ENCODE assay signal across 28 mouse cellular contexts in genomic region chr3:54211441-54211840, GRCm38 (mm10). TPM values are rescaled to one million over a fixed set of nuclear protein-coding genes. Genes with fewer than 3 reads are reported as not detected.
"Had no signal": no experiment of that assay in that cellular context is flagged by ENCODE, and none has a peak within 500 bp of the region (broad histone marks: within the 10 kb centered on the region; RNA-seq: fewer than 3 reads in every experiment).

No protein-coding gene starts in this region.

- DNase-seq: gastrocnemius, adult 2 months; gastrocnemius, postnatal 10 days; gastrocnemius, postnatal 25 days; heart, adult 18-20 months; heart, postnatal 14 days; heart, postnatal 36 days; kidney, adult 11 months; kidney, adult 2 months; kidney, adult 9 months; kidney, postnatal 14 days; kidney, postnatal 36 days; left cerebral cortex, postnatal 4 days had no signal

- ATAC-seq: hindbrain, postnatal 0 days; intestine, embryonic 16.5 days; liver, embryonic 12.5 days had no signal

- H3K4me2 ChIP-seq: heart, embryonic 13.5 days; heart, embryonic 15.5 days; hindbrain, embryonic 13.5 days; hindbrain, embryonic 15.5 days; kidney, embryonic 15.5 days; limb, embryonic 13.5 days; limb, embryonic 15.5 days; liver, embryonic 12.5 days had no signal

- H3K9ac ChIP-seq: heart, embryonic 13.5 days; heart, embryonic 15.5 days; hindbrain, embryonic 13.5 days; hindbrain, embryonic 15.5 days; kidney, embryonic 15.5 days; limb, embryonic 13.5 days; limb, embryonic 15.5 days; liver, embryonic 12.5 days; liver, embryonic 14.5 days had no signal

- H3K36me3 ChIP-seq: heart, embryonic 10.5 days; heart, embryonic 13.5 days; heart, embryonic 15.5 days; hindbrain, embryonic 13.5 days; hindbrain, embryonic 15.5 days; kidney, embryonic 15.5 days; limb, embryonic 13.5 days; limb, embryonic 15.5 days; liver, embryonic 12.5 days had no signal

- H3K4me3 ChIP-seq: gastrocnemius, adult 2 months; heart, embryonic 10.5 days; heart, embryonic 13.5 days; heart, embryonic 15.5 days; hindbrain, embryonic 13.5 days; hindbrain, embryonic 15.5 days; kidney, embryonic 15.5 days; limb, embryonic 13.5 days; limb, embryonic 15.5 days; liver, embryonic 12.5 days had no signal

- H3K9me3 ChIP-seq: heart, embryonic 10.5 days; heart, embryonic 13.5 days; heart, embryonic 15.5 days; hindbrain, embryonic 13.5 days; hindbrain, embryonic 15.5 days; kidney, embryonic 15.5 days; limb, embryonic 13.5 days; limb, embryonic 15.5 days; liver, embryonic 12.5 days had no signal

- H3K4me1 ChIP-seq: heart, embryonic 10.5 days; heart, embryonic 13.5 days; heart, embryonic 15.5 days; hindbrain, embryonic 13.5 days; hindbrain, embryonic 15.5 days; kidney, embryonic 15.5 days; limb, embryonic 13.5 days; limb, embryonic 15.5 days; liver, embryonic 12.5 days had no signal

- H3K27me3 ChIP-seq: heart, embryonic 13.5 days; heart, embryonic 15.5 days; hindbrain, embryonic 13.5 days; hindbrain, embryonic 15.5 days; kidney, embryonic 15.5 days; limb, embryonic 13.5 days; limb, embryonic 15.5 days; liver, embryonic 12.5 days had no signal

- H3K27ac ChIP-seq: gastrocnemius, adult 2 months; heart, embryonic 10.5 days; heart, embryonic 13.5 days; heart, embryonic 15.5 days; hindbrain, embryonic 13.5 days; hindbrain, embryonic 15.5 days; hindbrain, postnatal 0 days; kidney, embryonic 15.5 days; kidney, postnatal 0 days; limb, embryonic 13.5 days; limb, embryonic 15.5 days; liver, embryonic 12.5 days; liver, embryonic 14.5 days had no signal

RNA-seq across cellular contexts. Expression of gene Trpc4, which starts 55.6 kb away (rescaled TPM):
- total RNA-seq: granulocyte monocyte progenitor cell, adult 5-6 weeks; hematopoietic stem cell, adult 5-6 weeks; liver, adult 2 months had no signal
- polyA plus RNA-seq: liver, adult 2 months had no signal
